Mouse (Mus musculus) liver, embryonic 14.5 days (tissue): Measurements from ENCODE around the gene Txnip. TPM values are rescaled to one million over a fixed set of nuclear protein-coding genes. Genes with fewer than 3 reads are reported as not detected.
A peak's percentile ranks its signal among the peaks of the same experiment; 100 is the strongest.

Experiments
- ATAC-seq: fragments of 200-750 bp; cut with Nextera tagmentation; 2 replicates; pipeline ENCODE4 v1.8.0; 2017; ENCODE audit warnings: moderate number of reproducible peaks, mild to moderate bottlenecking, moderate library complexity; ENCODE audit not compliant: insufficient read depth
- DNase-seq, 3 experiments: peaks; one replicate each; pipeline ENCODE4 v3.0.0-alpha.2; 2012 to 2013; ENCODE audit warnings: low read depth in 3 of 3, low spot score in 3 of 3
- H3K27ac ChIP-seq: fragments of 300-500 bp; sonication (generic); 2 replicates; pipeline ENCODE4 v1.5.1; 2014; ENCODE audit warnings: moderate library complexity, mild to moderate bottlenecking, control low read depth, inconsistent platforms
- H3K27me3 ChIP-seq: fragments of 300-500 bp; sonication (generic); 2 replicates; pipeline ENCODE4 v1.6.1; 2014; ENCODE audit warnings: mild to moderate bottlenecking, low read length, moderate library complexity; ENCODE audit not compliant: control insufficient read depth, insufficient read depth
- H3K36me3 ChIP-seq: fragments of 300-500 bp; sonication (generic); replicated peaks from 2 replicates; pipeline ENCODE4 v1.6.1; 2014; ENCODE audit warnings: low read depth; ENCODE audit not compliant: control insufficient read depth, insufficient read depth
- H3K4me1 ChIP-seq, 2 experiments: fragments of 200-500 bp in 1 of 2; fragments of 300-500 bp in 1 of 2; sonication (generic) in 1 of 2; replicated peaks; 2 replicates each; pipeline ENCODE4 v1.6.1; 2012 to 2014; ENCODE audit warnings: antibody characterized with exemption in 1 of 2, inconsistent platforms in 1 of 2, low read length in 1 of 2; ENCODE audit not compliant: control insufficient read depth in 2 of 2, insufficient read depth in 2 of 2
- H3K4me2 ChIP-seq: fragments of 300-500 bp; sonication (generic); 2 replicates; pipeline ENCODE4 v1.6.1; 2014; ENCODE audit warnings: low read depth, mild to moderate bottlenecking, control low read depth, moderate library complexity
- H3K4me3 ChIP-seq, 2 experiments: fragments of 200-500 bp in 1 of 2; fragments of 300-500 bp in 1 of 2; sonication (generic) in 1 of 2; 2 replicates each; pipeline ENCODE4 v1.5.1; 2012 to 2014; ENCODE audit warnings: low read depth in 2 of 2, low read length in 2 of 2, mild to moderate bottlenecking in 2 of 2, control low read depth in 1 of 2, inconsistent platforms in 1 of 2, moderate library complexity in 1 of 2; ENCODE audit not compliant: insufficient read depth in 1 of 2
- H3K9ac ChIP-seq: fragments of 300-500 bp; sonication (generic); replicated peaks from 2 replicates; pipeline ENCODE4 v1.6.1; 2014; ENCODE audit warnings: mild to moderate bottlenecking, control low read depth, moderate library complexity
- H3K9me3 ChIP-seq: fragments of 300-500 bp; sonication (generic); 2 replicates; pipeline ENCODE4 v1.6.1; 2016; ENCODE audit warnings: low read length, mixed read lengths; ENCODE audit not compliant: control insufficient read depth
- CTCF ChIP-seq: IDR thresholded peaks from 2 replicates; pipeline ENCODE4 v1.5.1; 2016; ENCODE audit warnings: antibody characterized with exemption, low read depth, control low read depth
- EP300 ChIP-seq: IDR thresholded peaks from 2 replicates; pipeline ENCODE4 v1.6.1; 2016; ENCODE audit warnings: antibody characterized with exemption, low read depth
- WGBS: fragments of 180-500 bp; shearing (Covaris S2); extraction: QIAGEN DNeasy Blood & Tissue Kit; methylation state at CpG from one replicate; pipeline ENCODE4 v1.1.7; 2014; ENCODE audit not compliant: insufficient replicate concordance; 5-methylcytosine and 5-hydroxymethylcytosine counted together
- polyA plus RNA-seq, 2 experiments: library from polyadenylated mRNA; depleted of rRNA in 1 of 2; stranded (reverse) in 1 of 2; unstranded in 1 of 2; fragments of >200 nt; fragmentation: Nextera tagmentation in 1 of 2; extraction: Ambion mirVana in 1 of 2; gene quantifications; 2 replicates each; pipeline versions ENCODE4 v1.2.1 to v1.2.3; 2012 to 2014

Gene Txnip
- polyA plus RNA-seq, 2 experiments: 32.5 to 42.8 TPM

DNA sequence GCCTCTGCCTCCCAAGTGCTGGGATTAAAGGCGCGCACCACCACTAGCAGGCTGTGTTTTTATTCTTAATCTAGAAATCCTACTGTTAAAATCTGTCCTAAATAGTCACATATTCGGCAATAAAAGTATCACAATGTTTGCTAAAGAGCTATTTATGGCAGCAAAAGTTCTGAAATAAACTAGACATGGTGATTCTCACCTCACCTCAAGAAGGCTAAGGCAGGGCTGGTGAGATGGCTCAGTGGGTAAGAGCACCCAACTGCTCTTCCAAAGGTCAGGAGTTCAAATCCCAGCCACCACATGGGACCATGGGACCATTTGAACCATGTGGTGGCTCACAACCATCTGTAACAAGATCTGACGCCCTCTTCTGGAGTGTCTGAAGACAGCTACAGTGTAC lies 32.9 kb downstream of the Txnip start:
- Histone ChIP-seq H3K36me3 (no peaks in the 10 kb centered on the region), H3K4me3 (no peak overlapping the region), H3K9me3 (no peaks in the 10 kb centered on the region), H3K27ac (no peak overlapping the region), H3K9ac (no peak overlapping the region), H3K27me3 (peaks cover 10% of the 10 kb centered on the region), H3K4me2 (no peak overlapping the region), H3K4me1 (peaks cover 0 to 10% of the 10 kb centered on the region in 2 experiments; a peak in 2 of 4 replicates)
- DNase-seq: no peak
- TF ChIP-seq CTCF (no peak), EP300 (no peak)
- WGBS: 74% methylated on average over 4 of the region's 4 CpGs
- ATAC-seq: no peak

DNA sequence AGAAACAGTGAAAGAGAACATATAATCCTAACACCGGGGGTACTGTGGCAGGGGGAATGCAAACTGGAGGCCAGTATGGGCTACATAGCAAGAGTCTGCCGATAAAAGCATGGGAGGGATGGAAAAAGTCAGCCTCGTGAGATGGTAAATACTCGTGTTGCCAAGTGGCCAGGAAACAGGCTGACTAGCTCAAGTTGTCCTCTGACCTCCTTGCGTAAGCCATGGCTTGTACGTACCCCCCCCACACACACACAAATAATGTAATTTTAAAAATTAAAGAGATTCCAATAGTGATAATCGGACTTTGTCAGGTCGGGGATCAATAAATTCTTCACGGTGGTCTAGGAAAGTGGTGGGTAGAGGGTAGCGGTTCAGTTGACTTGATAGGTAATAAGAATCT lies 35.6 kb downstream of the Txnip start:
- H3K9me3 ChIP-seq: no peaks in the 10 kb centered on the region
- H3K9ac ChIP-seq: peak overlapping the region; percentile 70
- H3K27me3 ChIP-seq: peaks cover 37% of the 10 kb centered on the region
- ATAC-seq (0 out of 2 replicates have a peak, but pooled peaks have one; percentile 18), DNase-seq (no peak)
- H3K4me1 ChIP-seq: peaks cover 0 to 10% of the 10 kb centered on the region in 2 experiments; a peak in 2 of 4 replicates
- no peaks in the 10 kb centered on the region for H3K36me3 ChIP-seq
- H3K27ac ChIP-seq: peak overlapping the region; percentile 46
- TF ChIP-seq CTCF (no peak), EP300 (no peak)
- WGBS: 2% methylated on average over 10 of the region's 10 CpGs
- H3K4me2 ChIP-seq: peak overlapping the region; percentile 98
- H3K4me3 ChIP-seq: peak overlapping the region; percentile 69 to 96

DNA sequence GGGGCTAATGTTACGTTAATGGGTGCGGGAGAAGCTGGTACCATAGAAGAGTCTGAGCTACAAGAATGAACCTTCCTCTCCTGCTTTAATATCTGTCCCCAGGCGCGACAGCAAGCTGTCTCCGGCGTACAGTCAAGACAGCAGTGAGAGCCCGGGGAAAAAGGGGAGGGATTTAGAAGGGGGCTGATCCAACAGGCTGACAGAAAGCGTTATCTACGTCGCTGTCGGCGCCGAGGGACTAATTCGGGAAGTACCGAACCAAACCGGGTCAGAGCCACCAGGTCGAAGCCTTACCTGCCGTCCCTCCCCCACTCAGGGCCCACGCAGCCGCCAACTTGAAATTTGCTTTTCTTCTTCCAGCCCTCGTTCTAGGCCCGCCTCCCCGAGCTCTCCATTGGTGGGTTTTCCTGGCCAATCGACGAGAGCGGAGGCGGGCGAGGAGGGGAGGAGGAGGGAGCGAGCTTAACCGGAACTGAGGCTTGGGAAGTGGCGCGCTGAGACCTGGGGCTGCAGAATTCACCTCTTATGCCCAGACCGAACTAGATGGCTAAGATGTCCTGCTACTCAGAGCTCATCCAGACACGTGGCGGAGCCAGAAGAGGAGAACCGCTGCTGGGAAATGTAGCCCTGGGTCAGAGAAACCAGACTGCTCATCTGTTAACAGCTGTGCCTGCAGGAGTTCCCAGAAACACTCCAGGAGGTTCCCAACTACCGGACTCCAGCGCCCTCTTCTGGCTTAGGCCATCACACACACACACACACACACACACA lies 36.2 kb downstream of the Txnip start, which contains the start of gene Polr3gl:
TSS of gene Polr3gl (minus strand) at position 392 of the 771 bp plus-strand sequence.
- WGBS: under 1% methylated on average over 38 of the region's 38 CpGs
- H3K27me3 ChIP-seq: peaks cover 43% of the 10 kb centered on the region
- peak within 1 kb of the TSS; percentile 98 for H3K4me2 ChIP-seq
- DNase-seq (peak; percentile 85 to 90 (median 87)), ATAC-seq (peak; percentile 94)
- H3K9ac ChIP-seq: peak within 1 kb of the TSS; percentile 70
- peak within 1 kb of the TSS; percentile 69 to 96 for H3K4me3 ChIP-seq
- no peaks in the 10 kb centered on the region for H3K9me3 ChIP-seq
- no peak for TF ChIP-seq EP300
- TF ChIP-seq CTCF: 0 out of 2 replicates have a peak, but pooled peaks have one; percentile 45
- peaks cover 0 to 10% of the 10 kb centered on the region in 2 experiments; a peak in 2 of 4 replicates for H3K4me1 ChIP-seq
- H3K36me3 ChIP-seq: no peaks in the 10 kb centered on the region
- H3K27ac ChIP-seq: peak within 1 kb of the TSS; percentile 46

DNA sequence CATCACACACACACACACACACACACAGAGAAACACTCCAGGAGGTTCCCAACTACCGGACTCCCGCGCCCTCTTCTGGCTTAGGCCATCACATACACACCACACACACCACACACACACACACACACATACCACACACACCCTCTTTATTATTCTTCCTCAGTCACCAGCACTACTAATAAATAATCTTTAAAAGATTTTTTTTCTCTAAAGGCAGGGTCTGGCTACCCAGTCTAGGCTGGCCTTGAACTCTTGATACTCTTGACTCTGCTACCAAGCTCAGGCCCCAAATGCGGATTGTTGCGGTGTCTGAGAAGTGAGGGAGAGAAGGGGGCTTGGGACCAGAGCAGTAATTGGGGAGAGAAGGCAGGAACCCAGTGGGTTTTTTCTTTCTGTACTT lies 37.1 kb downstream of the Txnip start:
- ATAC-seq: no peak
- Histone ChIP-seq H3K27ac (no peak overlapping the region), H3K9me3 (no peaks in the 10 kb centered on the region), H3K4me3 (no peak overlapping the region), H3K4me2 (no peak overlapping the region), H3K4me1 (peaks cover 0 to 10% of the 10 kb centered on the region in 2 experiments; a peak in 2 of 4 replicates), H3K36me3 (no peaks in the 10 kb centered on the region), H3K27me3 (peaks cover 52% of the 10 kb centered on the region), H3K9ac (no peak overlapping the region)
- 82% methylated on average over 5 of the region's 5 CpGs for WGBS
- TF ChIP-seq CTCF (0 out of 2 replicates have a peak, but pooled peaks have one; percentile 14), EP300 (no peak)
- no peak for DNase-seq

DNA sequence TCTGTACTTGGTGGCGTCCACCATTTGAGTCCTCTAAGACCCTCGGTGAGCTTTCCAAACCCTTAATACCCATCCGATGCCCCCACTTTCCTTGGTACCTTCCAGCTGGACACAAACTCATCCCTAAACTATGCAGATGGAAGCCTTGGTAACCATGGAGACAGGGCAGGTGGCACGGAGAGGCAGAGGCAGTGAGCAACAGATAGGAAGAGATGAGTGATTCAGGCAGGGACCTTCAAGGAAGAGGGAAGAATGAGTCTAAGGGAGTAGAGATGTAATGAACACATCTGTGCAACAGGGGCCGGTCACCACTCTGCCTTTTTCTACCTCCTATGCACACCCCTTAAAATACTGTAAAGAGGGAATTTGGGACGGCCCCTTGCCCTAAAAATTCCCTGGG lies 37.9 kb downstream of the Txnip start:
- H3K36me3 ChIP-seq: no peaks in the 10 kb centered on the region
- WGBS: 23% methylated on average over 6 of the region's 6 CpGs
- H3K9ac ChIP-seq: no peak overlapping the region
- H3K27ac ChIP-seq: no peak overlapping the region
- peaks cover 0 to 10% of the 10 kb centered on the region in 2 experiments; a peak in 2 of 4 replicates for H3K4me1 ChIP-seq
- no peak overlapping the region for H3K4me2 ChIP-seq
- no peaks in the 10 kb centered on the region for H3K9me3 ChIP-seq
- TF ChIP-seq EP300 (no peak), CTCF (no peak)
- H3K4me3 ChIP-seq: no peak overlapping the region
- DNase-seq (no peak), ATAC-seq (no peak)
- H3K27me3 ChIP-seq: peaks cover 58% of the 10 kb centered on the region
